Mouse (Mus musculus): Measurements from ENCODE around the gene Dpp7.

DNA sequence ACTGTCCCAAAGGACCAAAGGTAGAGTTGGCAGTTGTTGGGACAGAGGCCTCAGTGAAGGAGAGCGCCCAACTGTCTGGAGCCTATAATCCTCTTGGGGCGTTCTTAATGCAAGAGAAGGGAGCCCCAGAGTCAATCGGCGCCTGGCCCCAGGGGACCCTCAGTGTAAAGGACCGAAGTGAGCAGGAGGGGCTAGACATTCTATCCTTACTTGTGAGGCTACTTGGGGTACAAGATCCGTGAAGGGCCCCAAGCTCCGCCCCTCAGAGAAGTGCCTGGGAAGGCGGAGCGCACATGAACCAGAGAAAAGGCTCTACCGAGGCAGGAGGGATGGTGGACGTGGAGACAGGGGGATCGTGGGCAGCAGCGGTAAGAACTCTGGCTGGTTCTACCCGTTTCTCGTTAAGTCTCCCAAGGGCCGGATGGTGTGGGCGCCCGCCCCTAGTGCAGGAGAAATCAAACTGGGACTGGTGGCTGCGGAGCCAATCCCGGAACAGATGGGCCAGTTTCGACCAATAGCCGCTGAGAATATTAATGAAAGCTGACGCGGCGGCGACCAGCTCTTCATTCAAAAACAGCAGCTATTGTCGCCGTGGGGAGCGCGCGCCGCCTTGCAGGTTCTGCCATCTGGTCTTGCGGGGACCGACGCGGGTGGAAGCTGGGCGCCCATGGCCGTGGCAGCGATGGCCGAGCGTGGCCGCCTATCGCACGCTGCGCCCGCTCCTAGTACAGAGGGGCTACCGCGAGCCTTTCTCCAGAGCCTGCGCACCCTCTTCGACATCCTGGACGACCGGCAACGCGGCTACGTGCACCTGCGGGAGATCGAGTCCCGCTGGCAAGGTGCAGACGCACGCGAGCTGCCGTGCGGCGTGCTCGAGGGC is 15.8 kb upstream of the Dpp7 start, which contains the start of gene Sapcd2:
- TF ChIP-seq CTCF (IDR thresholded peaks at IDR 0.05; ENCODE audit: borderline replicate concordance, insufficient read depth, low read length) = no peak
- peak; percentile 77 for TF ChIP-seq POLR2A (IDR thresholded peaks at IDR 0.05; ENCODE audit: low read depth, low read length)
